15 mouse cellular contexts compared by ENCODE assay signal in the genomic region with DNA sequence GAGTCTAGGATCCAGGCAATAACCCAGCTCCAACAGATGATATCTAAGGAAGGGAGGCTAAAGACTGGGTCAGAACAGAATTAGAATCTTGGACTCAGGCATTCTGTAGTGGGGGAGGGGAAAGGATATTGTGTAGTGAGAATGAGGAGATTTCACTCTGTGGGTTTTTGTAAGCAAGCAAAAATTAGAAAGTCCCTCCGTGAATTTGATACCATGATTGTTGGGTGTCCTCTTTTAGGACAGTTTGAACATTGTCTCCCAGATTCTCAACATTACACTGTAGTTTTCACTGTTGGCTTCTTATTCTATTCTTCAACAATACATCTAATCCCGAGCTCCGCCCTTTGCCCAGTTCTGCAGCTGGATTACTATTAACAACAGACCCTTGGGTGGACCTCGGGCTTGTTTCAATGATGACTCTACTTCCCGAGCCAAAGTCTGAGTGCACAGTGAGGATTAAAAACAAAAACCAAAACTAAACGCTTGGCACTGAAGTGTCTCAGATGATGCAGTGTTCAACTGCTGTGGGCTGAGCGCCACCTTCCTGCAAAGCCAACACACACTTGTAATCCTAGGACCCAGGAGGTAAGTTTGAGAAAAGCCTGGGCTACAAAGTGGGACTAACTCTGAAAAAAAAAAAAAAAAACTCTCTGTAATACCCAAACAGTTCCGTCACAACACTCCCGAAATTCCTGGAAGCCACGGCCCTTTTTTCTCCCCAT. TPM values are rescaled to one million over a fixed set of nuclear protein-coding genes. Genes with fewer than 3 reads are reported as not detected.
DNase-seq lines count a peak whose midpoint lies in the region; ATAC-seq and TF ChIP-seq lines count a peak whose summit lies in the region.
"Had no signal": no experiment of that assay in that cellular context is flagged by ENCODE, and none has a peak within 500 bp of the region (broad histone marks: within the 10 kb centered on the region; RNA-seq: fewer than 3 reads in every experiment).

A gene (minus strand): TSS at position 51 of the 722 bp plus-strand sequence.

- TF ChIP-seq EP300 in heart, postnatal 0 days (IDR thresholded peaks at IDR 0.05; ENCODE audit: low read depth) = no peak

- no peaks in the 10 kb centered on the region for H3K9me3 ChIP-seq in heart, postnatal 0 days (replicated peaks; ENCODE audit: control insufficient read depth, low read length)
- no peaks in the 10 kb centered on the region for H3K9me3 ChIP-seq in hindbrain, postnatal 0 days (ENCODE audit: low read length)
- H3K9me3 ChIP-seq: G1E; heart, embryonic 15.5 days; intestine, embryonic 15.5 days; liver, embryonic 15.5 days had no signal

- H3K27me3 ChIP-seq in heart, postnatal 0 days (ENCODE audit: control insufficient read depth, insufficient read depth, low read length) = no peaks in the 10 kb centered on the region
- no peaks in the 10 kb centered on the region for H3K27me3 ChIP-seq in spleen, adult 2 months (ENCODE audit: control insufficient read depth, insufficient read depth, low read length)
- no peaks in the 10 kb centered on the region for H3K27me3 ChIP-seq in splenic B cell, adult 2 months (ENCODE audit: control insufficient read depth, insufficient read depth, low read length, poor library complexity, severe bottlenecking)
- no peaks in the 10 kb centered on the region for H3K27me3 ChIP-seq in hindbrain, postnatal 0 days (ENCODE audit: insufficient read depth, low read length)
- H3K27me3 ChIP-seq: heart, embryonic 15.5 days; intestine, embryonic 15.5 days; liver, embryonic 15.5 days had no signal

- 57% methylated on average over 10 of the region's 10 CpGs for WGBS in heart, postnatal 0 days
- WGBS in spleen, adult 2 months = 57% methylated on average over 10 of the region's 10 CpGs
- WGBS in hindbrain, postnatal 0 days = 74% methylated on average over 10 of the region's 10 CpGs

- no peak within 1 kb of the TSS for H3K4me2 ChIP-seq in heart, postnatal 0 days (ENCODE audit: low read depth, low read length)
- no peak within 1 kb of the TSS for H3K4me2 ChIP-seq in hindbrain, postnatal 0 days (ENCODE audit: low read depth, low read length)
- H3K4me2 ChIP-seq: heart, embryonic 15.5 days; intestine, embryonic 15.5 days; liver, embryonic 15.5 days had no signal

- no peak within 1 kb of the TSS for H3K4me3 ChIP-seq in heart, postnatal 0 days (ENCODE audit: low read depth, low read length)
- H3K4me3 ChIP-seq in spleen, adult 2 months (ENCODE audit: extremely low read depth, insufficient read depth, insufficient read length) = no peak within 1 kb of the TSS
- H3K4me3 ChIP-seq in embryonic fibroblast, embryonic 13.5 days (ENCODE audit: insufficient read depth, low read length) = no peak within 1 kb of the TSS
- H3K4me3 ChIP-seq in hindbrain, postnatal 0 days (ENCODE audit: low read length) = no peak within 1 kb of the TSS
- H3K4me3 ChIP-seq: heart, embryonic 15.5 days; intestine, embryonic 15.5 days; liver, embryonic 15.5 days had no signal

- no peak within 1 kb of the TSS for H3K27ac ChIP-seq in heart, postnatal 0 days (ENCODE audit: low read depth)
- no peak within 1 kb of the TSS for H3K27ac ChIP-seq in spleen, adult 2 months (ENCODE audit: insufficient read depth, low read length)
- no peak within 1 kb of the TSS for H3K27ac ChIP-seq in embryonic fibroblast, embryonic 13.5 days (ENCODE audit: insufficient read depth, low read length)
- no peak within 1 kb of the TSS for H3K27ac ChIP-seq in hindbrain, postnatal 0 days
- H3K27ac ChIP-seq: heart, embryonic 15.5 days; intestine, embryonic 15.5 days; liver, embryonic 15.5 days had no signal

- no peak for TF ChIP-seq POLR2A in spleen, adult 2 months (IDR thresholded peaks at IDR 0.05; ENCODE audit: low read depth, low read length)
- no peak for TF ChIP-seq POLR2A in embryonic fibroblast, embryonic 13.5 days (IDR thresholded peaks at IDR 0.05; ENCODE audit: low read depth, low read length)

- TF ChIP-seq CTCF in heart, postnatal 0 days (IDR thresholded peaks at IDR 0.05; ENCODE audit: low read depth) = 0 out of 2 replicates have a peak, but pooled peaks have one; percentile 15
- peak; percentile 26; the same call in 1 of the 2 replicates for TF ChIP-seq CTCF in spleen, adult 2 months (IDR thresholded peaks at IDR 0.05; ENCODE audit: extremely low read depth, insufficient read depth, insufficient read length, insufficient replicate concordance)
- peak; percentile 12; the same call in 1 of the 2 replicates for TF ChIP-seq CTCF in embryonic fibroblast, embryonic 13.5 days (IDR thresholded peaks at IDR 0.05; ENCODE audit: borderline replicate concordance, insufficient read depth, low read length)
- no peak for TF ChIP-seq CTCF in hindbrain, postnatal 0 days (IDR thresholded peaks at IDR 0.05; ENCODE audit: low read depth)

- no peaks in the 10 kb centered on the region for H3K36me3 ChIP-seq in heart, postnatal 0 days (replicated peaks; ENCODE audit: control insufficient read depth, insufficient read depth, low read length)
- no peaks in the 10 kb centered on the region for H3K36me3 ChIP-seq in spleen, adult 2 months (ENCODE audit: control insufficient read depth, insufficient read depth, low read length)
- no peaks in the 10 kb centered on the region for H3K36me3 ChIP-seq in splenic B cell, adult 2 months (ENCODE audit: control insufficient read depth, insufficient read depth, low read length, poor library complexity, severe bottlenecking)
- no peaks in the 10 kb centered on the region for H3K36me3 ChIP-seq in hindbrain, postnatal 0 days (ENCODE audit: insufficient read depth, low read length)
- H3K36me3 ChIP-seq: heart, embryonic 15.5 days; intestine, embryonic 15.5 days; liver, embryonic 15.5 days had no signal

- no peak for ATAC-seq in heart, postnatal 0 days (ENCODE audit: insufficient read depth, low read depth)
- ATAC-seq in hindbrain, postnatal 0 days = no peak
- ATAC-seq: intestine, embryonic 15.5 days had no signal

- no peak for DNase-seq in heart, postnatal 0 days (ENCODE audit: low spot score)
- DNase-seq in heart, postnatal 25 days (ENCODE audit: low spot score) = no peak
- DNase-seq in spleen, adult 2 months (ENCODE audit: low read depth in 1 of 2, low spot score in 2 of 2) = peak in 1 of 2 experiments; percentile 30
- DNase-seq in spleen, adult 12 weeks (ENCODE audit: low spot score) = no peak
- peak; percentile 61 for DNase-seq in splenic B cell, adult 2 months (ENCODE audit: low read depth, low spot score)
- DNase-seq in hindbrain, postnatal 0 days (ENCODE audit: low spot score) = no peak
- no peak for DNase-seq in cerebellum, postnatal 36 days
- DNase-seq: adrenal gland, postnatal 14 days; retina, postnatal 1 day had no signal

- H3K9ac ChIP-seq in heart, postnatal 0 days (replicated peaks; ENCODE audit: low read depth, low read length) = no peak within 1 kb of the TSS
- no peak within 1 kb of the TSS for H3K9ac ChIP-seq in hindbrain, postnatal 0 days (replicated peaks; ENCODE audit: low read length)
- H3K9ac ChIP-seq: heart, embryonic 15.5 days; intestine, embryonic 15.5 days; liver, embryonic 15.5 days had no signal

- intact Hi-C loops in heart, postnatal 25 days (cut with DNase I) = loop anchor here (2.0 kb wide), 1 partner anchor 61 kb away; no protein-coding TSS in a partner anchor

- peaks cover 5% of the 10 kb centered on the region; the same call in 1 of the 2 replicates for H3K4me1 ChIP-seq in heart, postnatal 0 days (ENCODE audit: control insufficient read depth, insufficient read depth)
- peaks cover 14% of the 10 kb centered on the region; the same call in 1 of the 2 replicates for H3K4me1 ChIP-seq in spleen, adult 2 months (ENCODE audit: control insufficient read depth, insufficient read depth, insufficient read length)
- 0 out of 2 replicates have a peak, but pooled peaks cover 3% of the 10 kb centered on the region for H3K4me1 ChIP-seq in embryonic fibroblast, embryonic 13.5 days (ENCODE audit: control insufficient read depth, insufficient read depth, low read length)
- H3K4me1 ChIP-seq in hindbrain, postnatal 0 days (ENCODE audit: insufficient read depth, low read length) = peaks cover 5% of the 10 kb centered on the region; the same call in 1 of the 2 replicates

RNA-seq across cellular contexts. Expression of the gene that starts here (rescaled TPM):
- not detected in 2 replicates for total RNA-seq in heart, postnatal 0 days (2014; rRNA removed; ENCODE audit: low replicate concordance)
- not detected in 2 replicates for polyA plus RNA-seq in heart, postnatal 0 days (2015; fragmentation: Nextera tagmentation; extraction: Ambion mirVana)
- total RNA-seq in heart, postnatal 25 days (2021) = not detected
- not detected in 2 replicates for polyA plus RNA-seq in spleen, adult 2 months (2012; rRNA removed)
- not detected in 2 replicates for polyA plus RNA-seq in embryonic fibroblast, embryonic 13.5 days (2011; ENCODE audit: insufficient read length, low read depth, missing spikeins)
- 0.05 TPM in 1 of 2 replicates, not detected in the other for total RNA-seq in hindbrain, postnatal 0 days (2014; rRNA removed)
- polyA plus RNA-seq in hindbrain, postnatal 0 days (2015; fragmentation: Nextera tagmentation; extraction: Ambion mirVana) = 0.06 and 0.11 TPM in 2 replicates
- total RNA-seq: adrenal gland, postnatal 14 days; layer of hippocampus, postnatal 25 days had no signal
- polyA plus RNA-seq: heart, embryonic 15.5 days; intestine, embryonic 15.5 days had no signal
